Mouse (Mus musculus): Measurements from ENCODE around the gene Lmod2. TPM values are rescaled to one million over a fixed set of nuclear protein-coding genes. Genes with fewer than 3 reads are reported as not detected.

Gene Lmod2
- total and polyA plus RNA-seq, 2 experiments: 0.37 TPM; not detected in 1

DNA sequence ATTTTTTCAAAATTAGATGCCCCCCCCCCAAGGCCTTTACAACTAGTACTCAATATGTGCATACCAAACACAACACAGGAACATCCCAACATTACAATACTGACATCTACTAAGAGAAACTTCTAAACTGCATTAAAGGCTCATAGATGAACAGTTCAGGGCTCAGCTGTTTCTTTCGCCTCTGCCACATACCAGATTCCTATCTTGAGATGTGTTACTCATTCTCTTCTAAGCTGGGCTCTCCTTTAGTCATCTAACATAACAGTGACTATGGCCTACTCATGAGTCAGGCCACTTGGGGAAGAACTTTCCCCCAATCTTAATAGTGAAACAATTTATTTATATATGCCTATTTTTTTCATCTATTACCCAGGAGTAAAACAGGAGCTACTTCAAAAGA, 30.9 kb downstream of the Lmod2 start:
- no peak overlapping the region for H3K4me3 ChIP-seq (ENCODE audit: insufficient read depth, low read depth, low read length)
- 94% methylated on average over 1 of the region's 1 CpGs for WGBS
- no peak for TF ChIP-seq CTCF (IDR thresholded peaks at IDR 0.05; ENCODE audit: low read depth, low read length)
- TF ChIP-seq POLR2A (IDR thresholded peaks at IDR 0.05; ENCODE audit: extremely low read depth, insufficient read depth, low read length): no peak

DNA sequence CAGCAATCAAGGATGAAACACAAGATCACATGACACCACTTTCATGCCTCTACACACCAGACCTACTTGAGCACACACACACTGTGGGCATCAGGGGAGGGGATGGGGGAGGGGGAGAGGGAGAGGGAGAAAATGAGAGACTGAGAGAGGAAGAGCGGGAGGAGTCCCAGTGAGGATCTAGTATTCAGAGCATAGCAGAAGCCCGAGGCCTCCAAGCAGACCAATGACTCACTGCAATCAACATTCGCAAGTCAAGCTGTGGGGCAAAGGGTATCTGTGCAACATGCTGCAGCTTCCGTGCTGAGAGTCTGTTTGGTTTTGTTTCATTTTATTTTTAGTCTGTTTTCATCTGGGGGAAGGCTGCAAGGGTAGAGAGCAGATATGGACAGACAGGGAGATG, 34.5 kb downstream of the Lmod2 start:
- peak; percentile 66 for DNase-seq (ENCODE audit: extremely low read depth, low read depth, low spot score)
- no peak for TF ChIP-seq POLR2A (IDR thresholded peaks at IDR 0.05; ENCODE audit: extremely low read depth, insufficient read depth, low read length)
- TF ChIP-seq CTCF (IDR thresholded peaks at IDR 0.05; ENCODE audit: low read depth, low read length): no peak
- H3K27ac ChIP-seq (replicated peaks; ENCODE audit: insufficient read depth, low read depth, low read length): no peak overlapping the region
- H3K9ac ChIP-seq (ENCODE audit: low read depth, low read length): no peak overlapping the region
- WGBS: 17% methylated on average over 4 of the region's 4 CpGs
- peaks cover 11% of the 10 kb centered on the region; the same call in 1 of the 2 replicates for H3K36me3 ChIP-seq (ENCODE audit: control insufficient read depth, insufficient read depth, low read length)
- H3K4me3 ChIP-seq (ENCODE audit: insufficient read depth, low read depth, low read length): no peak overlapping the region
- H3K79me2 ChIP-seq (ENCODE audit: control insufficient read depth, insufficient read depth, low read length): peaks cover 7% of the 10 kb centered on the region; the same call in 1 of the 2 replicates
- peaks cover 15% of the 10 kb centered on the region for H3K4me1 ChIP-seq (ENCODE audit: control insufficient read depth, insufficient read depth, low read length)
- no peaks in the 10 kb centered on the region for H3K27me3 ChIP-seq (ENCODE audit: control insufficient read depth, insufficient read depth, low read length)

More for the DNA sequence above, 30.9 kb downstream of the Lmod2 start:
- DNase-seq (ENCODE audit: extremely low read depth, low read depth, low spot score): no peak
- no peaks in the 10 kb centered on the region for H3K27me3 ChIP-seq (ENCODE audit: control insufficient read depth, insufficient read depth, low read length)
- peaks cover 8% of the 10 kb centered on the region for H3K4me1 ChIP-seq (ENCODE audit: control insufficient read depth, insufficient read depth, low read length)
- H3K79me2 ChIP-seq (ENCODE audit: control insufficient read depth, insufficient read depth, low read length): peaks cover 5% of the 10 kb centered on the region; the same call in 1 of the 2 replicates
- H3K36me3 ChIP-seq (ENCODE audit: control insufficient read depth, insufficient read depth, low read length): peaks cover 20% of the 10 kb centered on the region
- no peak overlapping the region for H3K9ac ChIP-seq (ENCODE audit: low read depth, low read length)
- no peak overlapping the region for H3K27ac ChIP-seq (replicated peaks; ENCODE audit: insufficient read depth, low read depth, low read length)

DNA sequence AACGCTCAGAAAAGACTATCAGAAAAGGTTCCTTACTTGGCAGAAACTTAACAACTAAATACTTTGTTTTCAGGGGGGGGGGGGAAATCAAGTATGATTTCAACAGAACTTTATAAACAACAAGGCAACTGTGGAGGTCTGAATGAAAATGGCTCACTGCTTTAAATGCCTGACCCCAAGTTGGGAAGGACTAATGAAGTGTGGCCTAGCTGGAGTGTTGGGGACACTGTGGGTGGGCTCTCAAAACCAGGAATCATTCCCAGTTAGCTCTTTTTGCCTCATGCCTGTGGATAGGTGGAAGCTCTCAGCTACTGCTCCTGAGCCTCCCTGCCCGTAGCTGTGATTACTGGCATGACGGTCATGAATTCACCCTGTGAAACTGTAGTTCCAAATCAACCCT, 36.5 kb downstream of the Lmod2 start:
- Histone ChIP-seq H3K4me1 (ENCODE audit: control insufficient read depth, insufficient read depth, low read length) (peaks cover 16% of the 10 kb centered on the region), H3K27me3 (ENCODE audit: control insufficient read depth, insufficient read depth, low read length) (no peaks in the 10 kb centered on the region), H3K27ac (replicated peaks; ENCODE audit: insufficient read depth, low read depth, low read length) (no peak overlapping the region), H3K36me3 (ENCODE audit: control insufficient read depth, insufficient read depth, low read length) (peaks cover 11% of the 10 kb centered on the region; the same call in 1 of the 2 replicates), H3K9ac (ENCODE audit: low read depth, low read length) (no peak overlapping the region), H3K4me3 (ENCODE audit: insufficient read depth, low read depth, low read length) (no peak overlapping the region), H3K79me2 (ENCODE audit: control insufficient read depth, insufficient read depth, low read length) (peaks cover 10% of the 10 kb centered on the region; the same call in 1 of the 2 replicates)
- DNase-seq (ENCODE audit: extremely low read depth, low read depth, low spot score): no peak
- 78% methylated on average over 3 of the region's 3 CpGs for WGBS
- TF ChIP-seq POLR2A (IDR thresholded peaks at IDR 0.05; ENCODE audit: extremely low read depth, insufficient read depth, low read length): no peak
- TF ChIP-seq CTCF (IDR thresholded peaks at IDR 0.05; ENCODE audit: low read depth, low read length): no peak

DNA sequence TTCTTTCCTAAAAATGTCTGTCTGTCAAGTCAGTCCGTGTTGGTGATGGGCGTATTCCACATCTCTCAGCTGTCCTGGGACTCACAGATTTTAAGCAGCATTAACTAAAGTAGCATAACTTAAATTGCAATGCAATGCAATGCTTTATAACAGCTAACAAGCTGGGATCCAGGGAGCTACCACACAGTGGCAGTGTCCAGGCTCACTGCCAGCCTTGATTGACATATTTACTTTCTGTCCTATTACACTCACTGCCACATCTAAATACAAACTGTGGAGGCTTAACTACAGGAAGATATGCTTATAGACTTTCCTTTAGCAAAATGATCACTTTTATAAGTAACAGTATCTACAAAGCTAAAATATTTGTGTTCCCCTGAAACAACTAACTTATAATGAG, 38.3 kb downstream of the Lmod2 start:
- H3K27me3 ChIP-seq (ENCODE audit: control insufficient read depth, insufficient read depth, low read length): no peaks in the 10 kb centered on the region
- peaks cover 9% of the 10 kb centered on the region; the same call in 1 of the 2 replicates for H3K36me3 ChIP-seq (ENCODE audit: control insufficient read depth, insufficient read depth, low read length)
- 71% methylated on average over 2 of the region's 2 CpGs for WGBS
- TF ChIP-seq POLR2A (IDR thresholded peaks at IDR 0.05; ENCODE audit: extremely low read depth, insufficient read depth, low read length) (no peak), CTCF (IDR thresholded peaks at IDR 0.05; ENCODE audit: low read depth, low read length) (peak; percentile 62)
- no peak overlapping the region for H3K4me3 ChIP-seq (ENCODE audit: insufficient read depth, low read depth, low read length)
- no peak overlapping the region for H3K27ac ChIP-seq (replicated peaks; ENCODE audit: insufficient read depth, low read depth, low read length)
- peak; percentile 71 for DNase-seq (ENCODE audit: extremely low read depth, low read depth, low spot score)
- no peak overlapping the region for H3K9ac ChIP-seq (ENCODE audit: low read depth, low read length)
- H3K79me2 ChIP-seq (ENCODE audit: control insufficient read depth, insufficient read depth, low read length): peaks cover 11% of the 10 kb centered on the region; the same call in 1 of the 2 replicates
- H3K4me1 ChIP-seq (ENCODE audit: control insufficient read depth, insufficient read depth, low read length): peaks cover 16% of the 10 kb centered on the region

DNA sequence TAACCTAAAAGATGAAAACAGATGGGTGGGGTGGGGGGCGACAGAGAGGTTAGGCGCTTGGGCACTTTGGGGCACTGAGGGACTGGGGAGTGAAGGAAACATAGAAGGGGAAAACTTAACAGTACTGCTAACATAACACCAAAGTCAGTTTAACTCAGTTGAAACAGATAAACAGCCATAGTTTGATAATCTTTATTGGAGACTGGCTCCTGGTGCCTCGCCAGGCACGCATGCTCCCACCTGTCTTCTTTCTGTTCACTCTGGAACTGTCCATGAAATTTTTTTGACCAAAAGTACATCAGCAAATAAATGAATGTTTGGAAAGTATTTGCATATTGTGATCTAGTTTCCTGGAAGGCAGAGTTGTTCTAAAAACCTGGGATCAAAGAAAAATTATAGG, 43.7 kb downstream of the Lmod2 start:
- no peak overlapping the region for H3K9ac ChIP-seq (ENCODE audit: low read depth, low read length)
- H3K4me1 ChIP-seq (ENCODE audit: control insufficient read depth, insufficient read depth, low read length): peaks cover 33% of the 10 kb centered on the region
- H3K36me3 ChIP-seq (ENCODE audit: control insufficient read depth, insufficient read depth, low read length): no peaks in the 10 kb centered on the region; the same call in none of the 2 replicates
- no peak overlapping the region for H3K4me3 ChIP-seq (ENCODE audit: insufficient read depth, low read depth, low read length)
- H3K27me3 ChIP-seq (ENCODE audit: control insufficient read depth, insufficient read depth, low read length): no peaks in the 10 kb centered on the region
- WGBS: 63% methylated on average over 4 of the region's 4 CpGs
- TF ChIP-seq POLR2A (IDR thresholded peaks at IDR 0.05; ENCODE audit: extremely low read depth, insufficient read depth, low read length) (no peak), CTCF (IDR thresholded peaks at IDR 0.05; ENCODE audit: low read depth, low read length) (no peak)
- H3K27ac ChIP-seq (replicated peaks; ENCODE audit: insufficient read depth, low read depth, low read length): peak overlapping the region; percentile 57; the same call in 1 of the 2 replicates
- DNase-seq (ENCODE audit: extremely low read depth, low read depth, low spot score): peak; percentile 76
- peaks cover 32% of the 10 kb centered on the region for H3K79me2 ChIP-seq (ENCODE audit: control insufficient read depth, insufficient read depth, low read length)

DNA sequence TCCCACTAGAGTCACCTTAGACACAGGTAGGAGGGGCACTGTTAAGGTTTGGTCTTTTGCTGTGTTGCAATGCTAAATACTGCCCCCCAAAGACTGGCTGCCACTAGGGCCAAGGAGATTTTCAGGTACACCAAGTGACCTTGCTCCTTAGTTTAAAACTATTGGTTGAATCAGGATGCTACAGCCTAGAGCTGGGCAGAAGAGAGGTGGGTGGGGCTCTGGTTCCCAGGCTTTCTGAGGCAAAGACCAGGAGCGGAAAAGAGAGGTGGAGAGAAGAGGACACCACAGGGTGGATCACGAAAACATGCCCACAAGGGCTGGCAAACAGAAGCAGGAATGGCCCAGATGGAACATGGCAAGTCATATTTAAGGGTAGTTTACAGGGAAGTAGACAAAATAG, 44.6 kb downstream of the Lmod2 start:
- H3K27me3 ChIP-seq (ENCODE audit: control insufficient read depth, insufficient read depth, low read length): no peaks in the 10 kb centered on the region
- no peak overlapping the region for H3K9ac ChIP-seq (ENCODE audit: low read depth, low read length)
- H3K4me3 ChIP-seq (ENCODE audit: insufficient read depth, low read depth, low read length): no peak overlapping the region
- 52% methylated on average over 2 of the region's 2 CpGs for WGBS
- DNase-seq (ENCODE audit: extremely low read depth, low read depth, low spot score): no peak
- TF ChIP-seq POLR2A (IDR thresholded peaks at IDR 0.05; ENCODE audit: extremely low read depth, insufficient read depth, low read length) (no peak), CTCF (IDR thresholded peaks at IDR 0.05; ENCODE audit: low read depth, low read length) (no peak)
- H3K79me2 ChIP-seq (ENCODE audit: control insufficient read depth, insufficient read depth, low read length): peaks cover 32% of the 10 kb centered on the region
- no peaks in the 10 kb centered on the region; the same call in none of the 2 replicates for H3K36me3 ChIP-seq (ENCODE audit: control insufficient read depth, insufficient read depth, low read length)
- peaks cover 31% of the 10 kb centered on the region for H3K4me1 ChIP-seq (ENCODE audit: control insufficient read depth, insufficient read depth, low read length)
- no peak overlapping the region; the same call in 1 of the 2 replicates for H3K27ac ChIP-seq (replicated peaks; ENCODE audit: insufficient read depth, low read depth, low read length)

Data from liver, adult 2 months (tissue).